Mouse (Mus musculus): ENCODE data around the gene Ly6f.
"Not testable (repeated sequence)": the region's sequence is repeated elsewhere in the genome, so short reads cannot be mapped to it uniquely, and the experiment has no call there.

GRCm38 (mm10) chr15:75286512-75286911 lies 18.3 kb downstream of the Ly6f start:
- TF ChIP-seq CTCF, EP300 (IDR thresholded peaks at IDR 0.05; ENCODE audit: low read depth): not testable (repeated sequence)

Measured in liver, embryonic 14.5 days (tissue).